Mouse (Mus musculus) lung, postnatal 0 days (tissue): Measurements from ENCODE around the gene Cldn14. TPM values are rescaled to one million over a fixed set of nuclear protein-coding genes. Genes with fewer than 3 reads are reported as not detected.

Experiments
- ATAC-seq: fragments of 200-750 bp; cut with Nextera tagmentation; 2 replicates; pipeline ENCODE4 v1.8.0; 2017; ENCODE audit warnings: moderate library complexity
- DNase-seq: peaks from one replicate; pipeline ENCODE4 v3.0.0-alpha.2; 2016; ENCODE audit warnings: low spot score
- H3K27ac ChIP-seq: fragments of 300-500 bp; sonication (generic); 2 replicates; pipeline ENCODE4 v1.5.1; 2014; ENCODE audit warnings: antibody characterized with exemption, mild to moderate bottlenecking, low read length, mixed read lengths
- H3K27me3 ChIP-seq: fragments of 300-500 bp; sonication (generic); replicated peaks from 2 replicates; pipeline ENCODE4 v1.6.1; 2014; ENCODE audit warnings: low read length, mixed read lengths; ENCODE audit not compliant: insufficient read depth
- H3K36me3 ChIP-seq: fragments of 300-500 bp; sonication (generic); 2 replicates; pipeline ENCODE4 v1.6.1; 2014; ENCODE audit warnings: low read length, mixed read lengths; ENCODE audit not compliant: insufficient read depth
- H3K4me1 ChIP-seq: fragments of 300-500 bp; sonication (generic); 2 replicates; pipeline ENCODE4 v1.6.1; 2014; ENCODE audit warnings: antibody characterized with exemption, low read depth, low read length, mixed read lengths; ENCODE audit not compliant: insufficient read depth
- H3K4me2 ChIP-seq: fragments of 300-500 bp; sonication (generic); replicated peaks from 2 replicates; pipeline ENCODE4 v1.6.1; 2014; ENCODE audit warnings: low read depth, mild to moderate bottlenecking, low read length, moderate library complexity, mixed read lengths
- H3K4me3 ChIP-seq: fragments of 300-500 bp; sonication (generic); 2 replicates; pipeline ENCODE4 v1.5.1; 2014; ENCODE audit warnings: low read depth, low read length
- H3K9ac ChIP-seq: fragments of 300-500 bp; sonication (generic); replicated peaks from 2 replicates; pipeline ENCODE4 v1.6.1; 2014; ENCODE audit warnings: low read depth, mild to moderate bottlenecking
- H3K9me3 ChIP-seq: fragments of 300-500 bp; sonication (generic); 2 replicates; pipeline ENCODE4 v1.6.1; 2016; ENCODE audit warnings: low read length, mixed read lengths
- CTCF ChIP-seq: IDR thresholded peaks from 2 replicates; pipeline ENCODE4 v1.5.1; 2016; ENCODE audit warnings: antibody characterized with exemption, mild to moderate bottlenecking
- EP300 ChIP-seq: IDR thresholded peaks from 2 replicates; pipeline ENCODE4 v1.6.1; 2016; ENCODE audit warnings: antibody characterized with exemption, mild to moderate bottlenecking, control low read depth
- WGBS: fragments of 180-500 bp; shearing (Covaris S2); extraction: QIAGEN DNeasy Blood & Tissue Kit; methylation state at CpG from one replicate; pipeline ENCODE4 v1.1.7; 2014; 5-methylcytosine and 5-hydroxymethylcytosine counted together
- polyA plus RNA-seq: library from polyadenylated mRNA; unstranded; fragments of >200 nt; fragmentation: Nextera tagmentation; extraction: Ambion mirVana; gene quantifications from 2 replicates; pipeline ENCODE4 v1.2.1, GENCODE M21; 2015

The Cldn14 gene
- polyA plus RNA-seq, 1 experiment from 2014 or later = not detected

DNA sequence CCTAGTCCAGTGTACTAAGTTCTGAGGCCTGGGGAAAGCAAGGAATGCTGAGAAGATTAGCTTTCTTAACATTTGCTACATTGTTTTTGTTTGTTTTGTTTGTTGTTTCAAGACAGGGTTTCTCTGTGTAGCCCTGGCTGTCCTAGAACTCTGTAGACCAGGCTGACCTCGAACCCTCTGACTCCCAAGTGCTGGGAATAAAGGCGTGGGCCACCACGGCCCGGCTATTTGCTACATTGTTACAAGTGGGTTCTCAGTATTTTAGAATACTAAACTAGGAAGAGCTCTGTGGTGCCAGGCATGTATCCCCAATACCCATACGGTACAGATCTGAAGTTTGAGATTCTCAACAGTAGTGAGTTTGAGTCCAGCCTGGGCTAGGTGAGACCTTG lies 123.9 kb downstream of the Cldn14 start:
- 32% methylated on average over 5 of the region's 5 CpGs for WGBS
- H3K4me3 ChIP-seq = peak overlapping the region; percentile 80; the same call in 1 of the 2 replicates
- peak overlapping the region; percentile 98 for H3K4me2 ChIP-seq
- no peaks in the 10 kb centered on the region for H3K36me3 ChIP-seq
- H3K27ac ChIP-seq = no peak overlapping the region
- DNase-seq (no peak), ATAC-seq (no peak)
- no peaks in the 10 kb centered on the region for H3K4me1 ChIP-seq
- no peaks in the 10 kb centered on the region for H3K9me3 ChIP-seq
- H3K9ac ChIP-seq = no peak overlapping the region
- TF ChIP-seq EP300 (no peak), CTCF (no peak)
- H3K27me3 ChIP-seq = no peaks in the 10 kb centered on the region

DNA sequence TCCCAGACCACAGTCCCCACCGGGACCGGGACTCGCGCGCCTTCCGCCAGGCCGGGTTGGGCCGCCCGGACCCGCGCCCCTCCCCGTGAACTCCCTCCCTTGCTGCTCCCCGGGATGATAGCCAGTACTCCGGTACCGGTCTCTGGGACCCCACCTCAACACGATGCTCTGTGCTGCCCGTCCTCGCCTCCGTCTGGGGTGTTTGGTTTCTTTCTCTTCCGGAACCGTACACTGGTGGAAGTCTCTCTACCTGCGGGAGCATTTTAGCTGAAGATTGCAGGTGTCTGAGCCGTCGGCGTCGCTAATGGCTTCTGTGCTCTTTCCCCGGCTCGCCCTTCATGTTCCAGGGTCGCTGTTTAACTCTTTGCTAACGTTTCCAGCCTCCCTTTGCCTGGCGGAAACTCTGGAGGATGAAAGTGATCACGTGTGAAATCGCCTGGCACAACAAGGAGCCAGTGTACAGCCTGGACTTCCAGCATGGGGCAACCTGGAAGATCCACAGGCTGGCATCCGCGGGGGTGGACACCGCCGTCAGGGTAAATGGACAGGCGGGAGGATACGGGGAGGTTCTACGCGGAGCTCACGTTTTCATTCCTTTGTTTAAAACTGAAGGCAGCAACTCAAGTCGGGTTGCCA lies 124.4 kb downstream of the Cldn14 start:
- peak overlapping the region; percentile 41 for H3K9ac ChIP-seq
- H3K4me2 ChIP-seq = peak overlapping the region; percentile 98
- no peaks in the 10 kb centered on the region for H3K36me3 ChIP-seq
- peak; percentile 28 for DNase-seq
- H3K27me3 ChIP-seq = no peaks in the 10 kb centered on the region
- H3K9me3 ChIP-seq = no peaks in the 10 kb centered on the region
- H3K4me1 ChIP-seq = no peaks in the 10 kb centered on the region
- TF ChIP-seq EP300 = no peak
- no peak for TF ChIP-seq CTCF
- H3K4me3 ChIP-seq = peak overlapping the region; percentile 80
- no peak overlapping the region for H3K27ac ChIP-seq
- 1% methylated on average over 43 of the region's 43 CpGs for WGBS
- peak; percentile 49; the same call in 1 of the 2 replicates for ATAC-seq

DNA sequence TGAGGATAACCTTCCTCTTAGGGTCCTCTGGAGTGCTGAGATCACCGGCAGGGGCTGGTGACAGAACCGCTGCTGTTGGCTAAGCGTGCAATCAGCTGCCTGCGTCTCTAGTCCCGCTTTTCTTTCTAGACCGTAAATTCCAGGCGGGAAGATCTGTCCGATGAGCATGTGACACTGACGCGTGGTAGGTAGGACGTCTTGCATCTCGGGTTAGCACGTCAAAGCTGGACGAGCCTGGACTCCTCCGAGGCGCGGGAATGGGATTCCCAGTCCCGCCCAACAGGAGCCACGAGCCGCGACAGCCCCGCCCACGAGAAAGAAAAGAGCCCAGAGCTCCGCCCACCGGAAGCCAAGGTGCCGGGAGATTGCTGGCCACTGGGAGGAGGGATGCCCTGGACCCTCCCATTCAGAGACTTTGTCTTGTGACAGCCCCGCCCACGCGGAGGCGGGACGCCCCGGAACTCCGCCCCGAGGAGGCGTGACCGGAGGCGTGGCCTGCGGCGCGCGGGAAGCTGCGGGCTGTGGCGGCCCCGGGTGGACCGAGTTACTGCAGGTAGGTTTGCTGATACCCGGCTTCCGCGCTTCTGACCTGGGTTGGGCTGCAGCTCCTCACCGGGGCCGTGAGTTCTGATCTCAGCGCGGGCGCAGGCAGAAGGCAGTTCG lies 125.1 kb downstream of the Cldn14 start, which contains the start of gene Chaf1b:
Chaf1b (plus strand) TSS at position 479 of the 663 bp plus-strand sequence.
- H3K9me3 ChIP-seq = no peaks in the 10 kb centered on the region
- H3K27me3 ChIP-seq = no peaks in the 10 kb centered on the region
- DNase-seq = peak; percentile 99
- under 1% methylated on average over 46 of the region's 54 CpGs for WGBS
- no peak within 1 kb of the TSS for H3K27ac ChIP-seq
- peak; percentile 98 for ATAC-seq
- H3K4me1 ChIP-seq = no peaks in the 10 kb centered on the region
- H3K4me3 ChIP-seq = peak within 1 kb of the TSS; percentile 80
- H3K9ac ChIP-seq = peak within 1 kb of the TSS; percentile 41
- peak within 1 kb of the TSS; percentile 98 for H3K4me2 ChIP-seq
- TF ChIP-seq EP300 (no peak), CTCF (no peak; the same call in none of the 2 replicates)
- H3K36me3 ChIP-seq = no peaks in the 10 kb centered on the region

DNA sequence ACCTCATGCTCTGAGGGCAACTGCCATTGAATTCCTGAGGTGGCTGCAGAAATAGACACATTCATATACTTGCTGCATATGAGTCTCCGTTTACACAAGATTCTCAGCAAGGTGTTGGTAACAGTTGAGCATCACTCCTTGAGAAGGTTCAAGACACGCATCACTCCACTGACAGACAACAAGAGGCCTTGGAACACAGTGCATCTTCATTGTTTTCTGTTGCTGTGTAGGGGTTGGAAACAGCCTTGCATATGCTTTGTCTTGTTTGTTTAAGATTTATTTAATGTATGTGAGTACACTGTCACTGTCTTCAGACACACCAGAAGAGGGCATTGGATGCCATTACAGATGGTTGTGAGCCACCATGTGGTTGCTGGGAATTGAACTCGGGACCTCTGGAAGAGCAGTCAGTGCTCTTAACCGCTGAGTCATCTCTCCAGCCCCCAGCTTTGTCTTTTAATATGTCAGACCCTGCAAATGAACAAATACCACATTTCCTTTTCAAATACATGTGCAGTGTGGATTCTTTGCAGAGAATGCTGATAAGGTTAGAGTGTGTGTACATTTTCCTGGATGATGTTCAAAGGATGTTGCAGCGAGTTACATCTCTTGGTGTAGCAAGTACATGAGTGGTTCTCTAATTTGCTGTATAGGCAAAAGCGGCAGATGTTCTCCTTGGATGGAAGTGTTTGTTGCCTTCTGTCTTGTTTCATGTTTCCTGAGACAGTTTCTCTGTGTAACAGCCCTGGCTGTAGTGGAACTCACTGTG lies 130.8 kb downstream of the Cldn14 start:
- Histone ChIP-seq H3K27ac (no peak overlapping the region), H3K4me2 (no peak overlapping the region), H3K4me1 (no peaks in the 10 kb centered on the region), H3K4me3 (no peak overlapping the region), H3K36me3 (peaks cover 8% of the 10 kb centered on the region; the same call in 1 of the 2 replicates), H3K27me3 (no peaks in the 10 kb centered on the region), H3K9ac (no peak overlapping the region), H3K9me3 (no peaks in the 10 kb centered on the region)
- DNase-seq (no peak), ATAC-seq (no peak)
- WGBS = 66% methylated on average over 6 of the region's 6 CpGs
- TF ChIP-seq CTCF (no peak), EP300 (no peak)

DNA sequence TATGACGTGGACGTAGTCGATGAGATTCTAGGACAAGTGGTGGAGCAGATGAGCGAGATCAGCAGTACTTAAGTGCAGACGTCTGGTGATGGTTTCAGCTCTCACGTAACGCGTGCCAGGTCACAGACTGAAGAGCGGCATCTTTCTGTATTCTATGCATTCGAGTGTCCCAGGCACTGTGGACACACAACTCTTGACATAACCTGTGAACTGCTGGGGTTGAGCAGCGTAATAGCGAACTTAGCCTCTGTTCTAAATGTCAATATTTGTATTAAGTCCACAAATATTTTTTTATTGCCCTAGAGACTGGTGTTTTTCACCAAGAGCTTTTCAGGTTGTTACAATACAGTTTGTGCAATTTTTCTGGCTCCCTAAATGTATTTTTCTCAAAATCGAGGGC lies 133.8 kb downstream of the Cldn14 start:
- Histone ChIP-seq H3K27ac (no peak overlapping the region), H3K27me3 (no peaks in the 10 kb centered on the region), H3K9me3 (no peaks in the 10 kb centered on the region), H3K4me1 (no peaks in the 10 kb centered on the region), H3K4me2 (no peak overlapping the region), H3K4me3 (no peak overlapping the region), H3K9ac (no peak overlapping the region), H3K36me3 (peaks cover 30% of the 10 kb centered on the region)
- DNase-seq (peak; percentile 36), ATAC-seq (no peak)
- no peak for TF ChIP-seq EP300
- TF ChIP-seq CTCF = no peak
- 72% methylated on average over 13 of the region's 13 CpGs for WGBS

Other genes starting within 250 kb of the Cldn14 start
- 20.8 and 26.5 TPM in 2 replicates for gene Morc3, start 176.7 kb downstream of the Cldn14 start, polyA plus RNA-seq
- gene Chaf1b, start 124.9 kb downstream of the Cldn14 start, polyA plus RNA-seq = 9.6 and 10.2 TPM in 2 replicates
- not detected in 2 replicates for gene Sim2, start 76.1 kb upstream of the Cldn14 start, polyA plus RNA-seq